Mouse (Mus musculus): Measurements from ENCODE around the gene Ptprj.
"Not testable (repeated sequence)": the region's sequence is repeated elsewhere in the genome, so short reads cannot be mapped to it uniquely, and the experiment has no call there.

DNA sequence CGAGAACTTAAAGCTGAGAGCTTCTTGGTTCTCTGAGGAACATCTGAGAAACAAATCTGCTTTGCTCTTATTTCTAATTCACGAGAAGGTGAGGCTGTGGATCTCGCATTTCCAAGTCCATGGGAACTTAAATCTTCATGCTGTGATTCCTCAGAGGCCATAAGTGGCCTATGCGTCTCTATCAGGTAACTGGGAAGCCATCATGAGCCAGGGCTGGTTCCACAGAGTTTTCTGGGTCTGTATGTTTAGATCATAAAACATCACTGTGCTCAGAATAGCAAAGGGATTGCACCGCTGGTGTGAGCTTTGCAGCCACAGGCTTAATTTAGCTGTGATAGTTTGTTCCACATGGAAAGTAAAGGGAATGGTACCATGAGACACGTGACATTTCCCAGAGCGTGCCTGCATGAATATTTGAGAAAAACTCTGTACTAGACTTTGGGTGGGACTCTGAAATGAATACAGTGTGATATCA, 181.8 kb downstream of the Ptprj start, which contains the start of gene Olfr1274-ps:
- not testable (repeated sequence) for TF ChIP-seq MEF2A (IDR thresholded peaks at IDR 0.05; ENCODE audit: borderline replicate concordance, low read depth, low read length); BHLHE40 (IDR thresholded peaks at IDR 0.05; ENCODE audit: low read depth, low read length)

All from CH12.LX (cell line).